Mouse (Mus musculus) Patski (cell line): ENCODE results near the gene Slc9a9. TPM values are rescaled to one million over a fixed set of nuclear protein-coding genes. Genes with fewer than 3 reads are reported as not detected.

Experiments
- ATAC-seq: fragments of 100-300 bp; one replicate; pipeline ENCODE4 v1.8.0; 2021
- CTCF ChIA-PET: fragments of 350-600 bp; sonication (Branson Sonifier 250); formaldehyde crosslinking; loops from one replicate; lab custom pipeline; 2022; ENCODE audit warnings: inconsistent platforms; lab: Charles Lee
- POLR2A ChIA-PET: fragments of 350-600 bp; sonication (Branson Sonifier 250); formaldehyde crosslinking; loops from one replicate; lab custom pipeline; 2022; ENCODE audit warnings: antibody characterized with exemption, inconsistent platforms; lab: Charles Lee
- DNase-seq: peaks from one replicate; pipeline ENCODE4 v3.0.0-alpha.2; 2011; ENCODE audit warnings: low read depth, low spot score
- H3K27me3 ChIP-seq: fragments of 371-371 bp; one replicate; pipeline ENCODE4 v1.5.1; 2021
- CTCF ChIP-seq: fragments of 100-300 bp; IDR thresholded peaks from one replicate; pipeline ENCODE4 v1.5.1; 2021
- in situ Hi-C: fragments of 300-500 bp; cut with MboI; formaldehyde crosslinking; loops from 3 replicates; pipeline ENCODE4 v1.11.1; 2018; ENCODE audit warnings: low pct_unique_long_range_greater_than_20kb, mixed read lengths
- polyA plus RNA-seq: library from polyadenylated mRNA; unstranded; gene quantifications from one replicate; pipeline ENCODE4 v1.2.3, GENCODE M21; 2021

Gene Slc9a9
- polyA plus RNA-seq, 1 experiment from 2014 or later, result 1.1 TPM

- DNase-seq (no peak), ATAC-seq (no peak)
- in situ Hi-C loops, result loop anchor here (25.0 kb wide), 1 partner anchor 960 kb away; no protein-coding TSS in a partner anchor
- TF ChIP-seq CTCF, result peak; percentile 76
- no peaks in the 10 kb centered on the region for H3K27me3 ChIP-seq
- CTCF ChIA-PET, result interaction anchor here (0.9 to 1.7 kb wide), 3 partner anchors 9 to 109 kb away, joined by 3 to 9 read pairs (median 4); no protein-coding TSS in a partner anchor
- POLR2A ChIA-PET, result no interaction called here
Observed at GRCm38 (mm10) chr9:94727457-94727856, 57.7 kb downstream of the Slc9a9 start.

- no peak for ATAC-seq
- CTCF ChIA-PET, result no interaction called here
- POLR2A ChIA-PET, result no interaction called here
- no peaks in the 10 kb centered on the region for H3K27me3 ChIP-seq
- TF ChIP-seq CTCF, result no peak
- in situ Hi-C loops, result loop anchor here (25.0 kb wide), 1 partner anchor 957 kb away; no protein-coding TSS in a partner anchor
- no peak for DNase-seq
Observed at GRCm38 (mm10) chr9:94730396-94730795, 60.7 kb downstream of the Slc9a9 start.

GRCm38 (mm10) chr9:94732136-94732535 lies 62.4 kb downstream of the Slc9a9 start:
- ATAC-seq (no peak), DNase-seq (no peak)
- ChIA-PET POLR2A (no interaction called here), CTCF (no interaction called here)
- in situ Hi-C loops, result loop anchor here (25.0 kb wide), 1 partner anchor 955 kb away; no protein-coding TSS in a partner anchor
- no peak for TF ChIP-seq CTCF
- no peaks in the 10 kb centered on the region for H3K27me3 ChIP-seq

- ATAC-seq, result no peak
- no peak for TF ChIP-seq CTCF
- POLR2A ChIA-PET, result no interaction called here
- DNase-seq, result no peak
- in situ Hi-C loops, result loop anchor here (25.0 kb wide), 1 partner anchor 955 kb away; no protein-coding TSS in a partner anchor
- no peaks in the 10 kb centered on the region for H3K27me3 ChIP-seq
- CTCF ChIA-PET, result no interaction called here
Observed at GRCm38 (mm10) chr9:94732599-94733287, 63.0 kb downstream of the Slc9a9 start.

GRCm38 (mm10) chr9:94734320-94734719 lies 64.6 kb downstream of the Slc9a9 start:
- no peak for ATAC-seq
- in situ Hi-C loops, result loop anchor here (25.0 kb wide), 1 partner anchor 953 kb away; no protein-coding TSS in a partner anchor
- CTCF ChIA-PET, result no interaction called here
- H3K27me3 ChIP-seq, result no peaks in the 10 kb centered on the region
- DNase-seq, result no peak
- POLR2A ChIA-PET, result no interaction called here
- no peak for TF ChIP-seq CTCF

- ATAC-seq, result peak; percentile 85
- no peaks in the 10 kb centered on the region for H3K27me3 ChIP-seq
- DNase-seq, result no peak
- CTCF ChIA-PET, result no interaction called here
- no peak for TF ChIP-seq CTCF
- in situ Hi-C loops, result loop anchor here (5.0 to 25.0 kb wide), 2 partner anchors 670 to 950 kb away; partner anchors contain the start of gene Chst2
- POLR2A ChIA-PET, result no interaction called here
Observed at GRCm38 (mm10) chr9:94737226-94737625, 67.5 kb downstream of the Slc9a9 start.

GRCm38 (mm10) chr9:94738555-94739427 lies 69.1 kb downstream of the Slc9a9 start:
- ChIA-PET CTCF (no interaction called here), POLR2A (interaction anchor here (0.6 kb wide), 1 partner anchor 248 kb away, joined by 4 read pairs; no protein-coding TSS in a partner anchor)
- peak; percentile 72 for TF ChIP-seq CTCF
- no peaks in the 10 kb centered on the region for H3K27me3 ChIP-seq
- peak; percentile 45 for ATAC-seq
- DNase-seq, result no peak
- in situ Hi-C loops, result loop anchor here (5.0 to 25.0 kb wide), 2 partner anchors 669 to 949 kb away; partner anchors contain the start of gene Chst2

- no peak for DNase-seq
- no peak for ATAC-seq
- in situ Hi-C loops, result loop anchor here (10.0 to 25.0 kb wide), 2 partner anchors 714 to 946 kb away; no protein-coding TSS in a partner anchor
- no peaks in the 10 kb centered on the region for H3K27me3 ChIP-seq
- no peak for TF ChIP-seq CTCF
- CTCF ChIA-PET, result no interaction called here
- POLR2A ChIA-PET, result interaction anchor here (0.7 kb wide), 1 partner anchor 225 kb away, joined by 5 read pairs; no protein-coding TSS in a partner anchor
Observed at GRCm38 (mm10) chr9:94740841-94741240, 71.1 kb downstream of the Slc9a9 start.

- no peak for TF ChIP-seq CTCF
- POLR2A ChIA-PET, result no interaction called here
Observed at GRCm38 (mm10) chr9:94743291-94743690, 73.6 kb downstream of the Slc9a9 start.

GRCm38 (mm10) chr9:94748503-94748902 lies 78.8 kb downstream of the Slc9a9 start:
- H3K27me3 ChIP-seq, result no peaks in the 10 kb centered on the region
- CTCF ChIA-PET, result no interaction called here

More at GRCm38 (mm10) chr9:94743291-94743690, 73.6 kb downstream of the Slc9a9 start:
- ATAC-seq (no peak), DNase-seq (no peak)
- CTCF ChIA-PET, result no interaction called here
- no peaks in the 10 kb centered on the region for H3K27me3 ChIP-seq
- in situ Hi-C loops, result loop anchor here (10.0 to 25.0 kb wide), 2 partner anchors 712 to 944 kb away; no protein-coding TSS in a partner anchor

More at GRCm38 (mm10) chr9:94748503-94748902, 78.8 kb downstream of the Slc9a9 start:
- POLR2A ChIA-PET, result no interaction called here
- in situ Hi-C loops, result loop anchor here (10.0 to 25.0 kb wide), 2 partner anchors 706 to 939 kb away; no protein-coding TSS in a partner anchor
- DNase-seq (no peak), ATAC-seq (no peak)
- no peak for TF ChIP-seq CTCF
